7 mouse cellular contexts compared by ENCODE assay signal in genomic region chr13:20299424-20299823, GRCm38 (mm10).
DNase-seq lines count a peak whose midpoint lies in the region; ATAC-seq and TF ChIP-seq lines count a peak whose summit lies in the region.

No protein-coding gene starts in this region.

- H3K27ac ChIP-seq in midbrain, embryonic 11.5 days (ENCODE audit: low read depth, low read length): no peak overlapping the region
- H3K27ac ChIP-seq in midbrain, embryonic 13.5 days: no peak overlapping the region
- H3K27ac ChIP-seq in embryonic facial prominence, embryonic 11.5 days (replicated peaks; ENCODE audit: low read depth, low read length): no peak overlapping the region
- H3K27ac ChIP-seq in kidney, postnatal 0 days: no peak overlapping the region
- no peak overlapping the region for H3K27ac ChIP-seq in neural tube, embryonic 13.5 days (replicated peaks)

- TF ChIP-seq CTCF in kidney, postnatal 0 days (IDR thresholded peaks at IDR 0.05; ENCODE audit: low read depth): peak; percentile 76

- H3K9ac ChIP-seq in midbrain, embryonic 11.5 days (ENCODE audit: low read length): no peak overlapping the region
- H3K9ac ChIP-seq in midbrain, embryonic 13.5 days (replicated peaks): no peak overlapping the region
- H3K9ac ChIP-seq in embryonic facial prominence, embryonic 11.5 days (replicated peaks; ENCODE audit: low read length): no peak overlapping the region
- H3K9ac ChIP-seq in kidney, postnatal 0 days (ENCODE audit: low read depth, low read length): no peak overlapping the region
- H3K9ac ChIP-seq in neural tube, embryonic 13.5 days: no peak overlapping the region

- H3K4me2 ChIP-seq in midbrain, embryonic 11.5 days: no peak overlapping the region
- H3K4me2 ChIP-seq in midbrain, embryonic 13.5 days (replicated peaks): no peak overlapping the region
- H3K4me2 ChIP-seq in embryonic facial prominence, embryonic 11.5 days (ENCODE audit: low read depth, low read length): no peak overlapping the region
- no peak overlapping the region for H3K4me2 ChIP-seq in kidney, postnatal 0 days (ENCODE audit: low read length)
- H3K4me2 ChIP-seq in neural tube, embryonic 13.5 days: no peak overlapping the region

- no peaks in the 10 kb centered on the region for H3K36me3 ChIP-seq in midbrain, embryonic 11.5 days (ENCODE audit: control insufficient read depth, insufficient read depth, low read length)
- no peaks in the 10 kb centered on the region for H3K36me3 ChIP-seq in midbrain, embryonic 13.5 days
- no peaks in the 10 kb centered on the region for H3K36me3 ChIP-seq in embryonic facial prominence, embryonic 11.5 days (replicated peaks; ENCODE audit: control insufficient read depth, insufficient read depth, low read depth, low read length)
- no peaks in the 10 kb centered on the region for H3K36me3 ChIP-seq in kidney, postnatal 0 days (ENCODE audit: insufficient read depth, low read length)
- H3K36me3 ChIP-seq in neural tube, embryonic 13.5 days: no peaks in the 10 kb centered on the region

- H3K4me3 ChIP-seq in midbrain, embryonic 11.5 days (ENCODE audit: low read depth, low read length): no peak overlapping the region
- H3K4me3 ChIP-seq in midbrain, embryonic 13.5 days (replicated peaks): no peak overlapping the region
- no peak overlapping the region for H3K4me3 ChIP-seq in embryonic facial prominence, embryonic 11.5 days (ENCODE audit: low read depth, low read length)
- H3K4me3 ChIP-seq in kidney, postnatal 0 days (replicated peaks; ENCODE audit: low read depth, low read length): no peak overlapping the region
- no peak overlapping the region for H3K4me3 ChIP-seq in neural tube, embryonic 13.5 days

- no peaks in the 10 kb centered on the region for H3K9me3 ChIP-seq in midbrain, embryonic 11.5 days (ENCODE audit: control insufficient read depth, low read length)
- no peaks in the 10 kb centered on the region for H3K9me3 ChIP-seq in midbrain, embryonic 13.5 days
- no peaks in the 10 kb centered on the region for H3K9me3 ChIP-seq in embryonic facial prominence, embryonic 11.5 days (replicated peaks; ENCODE audit: control insufficient read depth, low read length)
- H3K9me3 ChIP-seq in kidney, postnatal 0 days (replicated peaks; ENCODE audit: low read length): no peaks in the 10 kb centered on the region
- no peaks in the 10 kb centered on the region for H3K9me3 ChIP-seq in neural tube, embryonic 13.5 days

- 78% methylated on average over 3 of the region's 3 CpGs for WGBS in midbrain, embryonic 11.5 days
- WGBS in midbrain, embryonic 13.5 days: 69% methylated on average over 3 of the region's 3 CpGs
- WGBS in embryonic facial prominence, embryonic 11.5 days: 68% methylated on average over 3 of the region's 3 CpGs
- 59% methylated on average over 3 of the region's 3 CpGs for WGBS in kidney, postnatal 0 days
- 74% methylated on average over 3 of the region's 3 CpGs for whole genome bisulfite sequencing in neural tube, embryonic 13.5 days

- no peaks in the 10 kb centered on the region for H3K27me3 ChIP-seq in midbrain, embryonic 11.5 days (ENCODE audit: control insufficient read depth, insufficient read depth, low read length)
- H3K27me3 ChIP-seq in midbrain, embryonic 13.5 days: no peaks in the 10 kb centered on the region
- H3K27me3 ChIP-seq in embryonic facial prominence, embryonic 11.5 days (ENCODE audit: control insufficient read depth, insufficient read depth, low read length): no peaks in the 10 kb centered on the region
- no peaks in the 10 kb centered on the region for H3K27me3 ChIP-seq in kidney, postnatal 0 days (ENCODE audit: insufficient read depth, low read length)
- no peaks in the 10 kb centered on the region for H3K27me3 ChIP-seq in neural tube, embryonic 13.5 days

- no peaks in the 10 kb centered on the region for H3K4me1 ChIP-seq in midbrain, embryonic 11.5 days (ENCODE audit: control insufficient read depth, insufficient read depth, low read length)
- H3K4me1 ChIP-seq in midbrain, embryonic 13.5 days (replicated peaks): no peaks in the 10 kb centered on the region
- H3K4me1 ChIP-seq in embryonic facial prominence, embryonic 11.5 days (ENCODE audit: control insufficient read depth, insufficient read depth, low read length): no peaks in the 10 kb centered on the region
- no peaks in the 10 kb centered on the region for H3K4me1 ChIP-seq in kidney, postnatal 0 days (replicated peaks; ENCODE audit: insufficient read depth, low read length)
- H3K4me1 ChIP-seq in neural tube, embryonic 13.5 days (replicated peaks): no peaks in the 10 kb centered on the region

- ATAC-seq in midbrain, embryonic 11.5 days (ENCODE audit: low FRiP score): peak; percentile 47; the same call in 1 of the 2 replicates
- ATAC-seq in midbrain, embryonic 13.5 days: no peak
- no peak for ATAC-seq in embryonic facial prominence, embryonic 11.5 days (replicated peaks; ENCODE audit: insufficient number of reproducible peaks, low FRiP score, low TSS enrichment, low read depth)
- ATAC-seq in kidney, postnatal 0 days (replicated peaks; ENCODE audit: low FRiP score, low read depth): no peak
- ATAC-seq in neural tube, embryonic 13.5 days (ENCODE audit: low read depth): peak; percentile 80

- DNase-seq in midbrain, embryonic 11.5 days (ENCODE audit: low spot score, missing footprints): no peak
- DNase-seq in brain, adult 2 months (ENCODE audit: low read depth, low spot score): peak; percentile 87
- peak; percentile 73 for DNase-seq in embryonic facial prominence, embryonic 11.5 days (ENCODE audit: low spot score)
- peak; percentile 82 for DNase-seq in kidney, postnatal 0 days (ENCODE audit: low spot score)
- DNase-seq in spleen, postnatal 14 days (ENCODE audit: low spot score in 2 of 2): no peak

Comparison
In these comparisons a context has a peak if more than half of its experiments do, and no peak if none do; other contexts are left out.
1. ATAC-seq: peak in midbrain, embryonic 11.5 days (single experiment) and neural tube, embryonic 13.5 days (single experiment); none in midbrain, embryonic 13.5 days (single experiment), embryonic facial prominence, embryonic 11.5 days (single experiment) and kidney, postnatal 0 days (single experiment).
2. DNase-seq: peak in brain, adult 2 months (single experiment), embryonic facial prominence, embryonic 11.5 days (single experiment) and kidney, postnatal 0 days (single experiment); none in midbrain, embryonic 11.5 days (single experiment) and spleen, postnatal 14 days (0 of 2).